Mouse (Mus musculus): ENCODE measurements around the gene Tfrc. TPM values are rescaled to one million over a fixed set of nuclear protein-coding genes. Genes with fewer than 3 reads are reported as not detected.

Tfrc gene
- polyA plus RNA-seq, 1 experiment from 2014 or later: 35.6 TPM

- Histone ChIP-seq H3K9me3 (no peaks in the 10 kb centered on the region), H3K4me1 (peaks cover 40% of the 10 kb centered on the region), H3K9ac (no peak overlapping the region), H3K4me2 (no peak overlapping the region), H3K36me3 (replicated peaks) (no peaks in the 10 kb centered on the region), H3K4me3 (no peak overlapping the region), H3K27ac (no peak overlapping the region), H3K27me3 (replicated peaks) (no peaks in the 10 kb centered on the region)
- 78% methylated on average over 8 of the region's 8 CpGs for WGBS
- ATAC-seq (replicated peaks): no peak
Observed at GRCm38 (mm10) chr16:32656794-32657193, 48.1 kb downstream of the Tfrc start.

GRCm38 (mm10) chr16:32657498-32658250 is 49.0 kb downstream of the Tfrc start:
- H3K9ac ChIP-seq: no peak overlapping the region
- H3K4me3 ChIP-seq: no peak overlapping the region
- ATAC-seq (replicated peaks): no peak
- no peak overlapping the region for H3K27ac ChIP-seq
- no peaks in the 10 kb centered on the region for H3K36me3 ChIP-seq (replicated peaks)
- H3K27me3 ChIP-seq (replicated peaks): no peaks in the 10 kb centered on the region
- H3K9me3 ChIP-seq: no peaks in the 10 kb centered on the region
- peaks cover 44% of the 10 kb centered on the region for H3K4me1 ChIP-seq
- 91% methylated on average over 16 of the region's 16 CpGs for WGBS
- peak overlapping the region; percentile 81; the same call in 1 of the 2 replicates for H3K4me2 ChIP-seq

- Histone ChIP-seq H3K4me1 (peaks cover 47% of the 10 kb centered on the region), H3K27ac (peak overlapping the region; percentile 86), H3K4me2 (peak overlapping the region; percentile 81), H3K36me3 (replicated peaks) (no peaks in the 10 kb centered on the region), H3K4me3 (peak overlapping the region; percentile 51), H3K9ac (peak overlapping the region; percentile 67), H3K9me3 (no peaks in the 10 kb centered on the region), H3K27me3 (replicated peaks) (no peaks in the 10 kb centered on the region)
- ATAC-seq (replicated peaks): peak; percentile 49
- 0% methylated on average over 17 of the region's 21 CpGs for WGBS
Observed at GRCm38 (mm10) chr16:32658743-32659171, 50.0 kb downstream of the Tfrc start.

DNA sequence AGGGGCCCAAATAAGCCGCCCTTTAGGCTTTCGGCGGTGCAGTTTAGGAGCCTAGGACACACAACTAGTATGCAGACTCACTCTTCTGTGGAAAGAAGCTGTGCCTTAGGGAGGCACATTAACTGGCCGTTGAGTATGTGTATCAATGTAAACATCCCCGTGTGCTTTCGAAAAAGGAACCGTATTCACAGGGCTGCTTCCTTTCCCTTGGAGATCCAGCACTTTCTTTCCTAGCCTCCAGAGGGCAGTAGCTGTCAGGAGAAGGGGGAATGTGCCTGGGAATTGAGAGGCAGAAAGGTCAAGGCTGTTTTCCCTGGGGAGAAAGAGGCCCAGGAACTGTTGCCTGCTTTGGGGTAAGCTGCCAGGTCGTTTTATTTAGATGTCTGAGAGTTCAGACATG is 50.7 kb downstream of the Tfrc start:
- Histone ChIP-seq H3K27me3 (replicated peaks) (no peaks in the 10 kb centered on the region), H3K4me1 (peaks cover 47% of the 10 kb centered on the region), H3K4me3 (peak overlapping the region; percentile 51), H3K9ac (peak overlapping the region; percentile 67), H3K9me3 (no peaks in the 10 kb centered on the region), H3K27ac (peak overlapping the region; percentile 86), H3K36me3 (replicated peaks) (no peaks in the 10 kb centered on the region), H3K4me2 (peak overlapping the region; percentile 81)
- ATAC-seq (replicated peaks): peak; percentile 19
- WGBS: 2% methylated on average over 8 of the region's 8 CpGs

DNA sequence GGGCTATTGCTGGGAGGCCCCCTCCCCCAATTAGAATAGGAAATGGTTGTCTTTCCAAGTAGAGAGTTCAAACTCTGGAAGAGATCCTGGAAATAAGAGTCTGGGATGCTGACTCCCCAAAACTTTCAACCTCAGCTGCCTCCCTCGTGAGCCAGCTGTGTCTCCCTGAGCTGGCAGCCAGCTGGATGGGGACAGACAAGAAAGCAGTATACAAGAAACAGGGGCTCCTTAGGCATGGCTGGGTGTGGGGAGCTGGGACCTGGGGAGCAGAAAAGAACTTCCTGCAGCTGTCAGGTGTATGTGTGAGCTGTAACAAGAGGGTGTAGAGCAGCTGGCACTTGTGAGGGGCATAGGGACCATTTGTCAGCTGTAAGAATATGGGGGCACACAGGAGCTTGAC is 51.4 kb downstream of the Tfrc start:
- Histone ChIP-seq H3K36me3 (replicated peaks) (no peaks in the 10 kb centered on the region), H3K9me3 (no peaks in the 10 kb centered on the region), H3K27ac (peak overlapping the region; percentile 86), H3K4me2 (peak overlapping the region; percentile 81; the same call in 1 of the 2 replicates), H3K4me1 (peaks cover 47% of the 10 kb centered on the region), H3K27me3 (replicated peaks) (no peaks in the 10 kb centered on the region), H3K4me3 (no peak overlapping the region), H3K9ac (no peak overlapping the region)
- WGBS: 41% methylated on average over 1 of the region's 1 CpGs
- no peak for ATAC-seq (replicated peaks)

GRCm38 (mm10) chr16:32660557-32661321 is 52.0 kb downstream of the Tfrc start:
- 11% methylated on average over 10 of the region's 10 CpGs for WGBS

DNA sequence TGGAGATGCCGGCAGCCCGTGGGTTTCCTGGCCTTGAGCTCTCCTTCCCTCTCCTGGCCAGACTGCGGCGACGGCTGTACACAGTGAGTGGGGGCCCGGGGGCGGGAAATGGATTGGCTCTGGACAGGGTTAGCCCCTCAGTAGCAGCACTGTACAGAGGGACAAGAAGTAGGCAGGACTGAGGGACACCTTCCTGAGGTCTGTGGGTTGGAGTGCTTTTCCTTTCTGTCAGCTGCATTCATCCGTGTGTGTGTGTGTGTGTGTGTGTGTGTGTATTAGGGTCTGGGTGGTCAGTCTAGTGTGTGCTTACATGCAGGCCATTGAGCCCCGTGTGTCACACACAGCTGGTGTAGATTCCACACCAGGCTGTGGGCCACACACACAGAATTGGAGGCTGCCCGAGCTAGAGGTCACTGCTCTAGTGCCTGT is 52.8 kb downstream of the Tfrc start:
- Histone ChIP-seq H3K4me3 (peak overlapping the region; percentile 4), H3K36me3 (replicated peaks) (no peaks in the 10 kb centered on the region), H3K9ac (peak overlapping the region; percentile 35), H3K9me3 (no peaks in the 10 kb centered on the region), H3K27ac (peak overlapping the region; percentile 86), H3K27me3 (replicated peaks) (no peaks in the 10 kb centered on the region), H3K4me1 (peaks cover 56% of the 10 kb centered on the region), H3K4me2 (peak overlapping the region; percentile 40)
- 43% methylated on average over 10 of the region's 10 CpGs for WGBS
- peak; percentile 18; the same call in 1 of the 2 replicates for ATAC-seq (replicated peaks)

More at GRCm38 (mm10) chr16:32660557-32661321, 52.0 kb downstream of the Tfrc start:
- Histone ChIP-seq H3K9ac (peak overlapping the region; percentile 35), H3K36me3 (replicated peaks) (no peaks in the 10 kb centered on the region), H3K4me1 (peaks cover 49% of the 10 kb centered on the region), H3K4me3 (peak overlapping the region; percentile 4), H3K27me3 (replicated peaks) (no peaks in the 10 kb centered on the region), H3K4me2 (peak overlapping the region; percentile 40), H3K27ac (peak overlapping the region; percentile 86), H3K9me3 (no peaks in the 10 kb centered on the region)
- peak; percentile 63 for ATAC-seq (replicated peaks)

GRCm38 (mm10) chr16:32662372-32662771 is 53.7 kb downstream of the Tfrc start:
- H3K27ac ChIP-seq: peak overlapping the region; percentile 86; the same call in 1 of the 2 replicates
- 82% methylated on average over 7 of the region's 7 CpGs for WGBS
- H3K4me2 ChIP-seq: peak overlapping the region; percentile 40
- no peaks in the 10 kb centered on the region for H3K36me3 ChIP-seq (replicated peaks)
- H3K9me3 ChIP-seq: no peaks in the 10 kb centered on the region
- H3K4me1 ChIP-seq: peaks cover 60% of the 10 kb centered on the region
- no peak for ATAC-seq (replicated peaks)
- no peak overlapping the region for H3K9ac ChIP-seq
- H3K27me3 ChIP-seq (replicated peaks): no peaks in the 10 kb centered on the region
- 0 out of 2 replicates have a peak overlapping the region, but pooled peaks have one; percentile 4 for H3K4me3 ChIP-seq

GRCm38 (mm10) chr16:32663231-32663858 is 54.6 kb downstream of the Tfrc start:
- no peak for ATAC-seq (replicated peaks)
- no peak overlapping the region for H3K4me3 ChIP-seq
- 0 out of 2 replicates have a peak overlapping the region, but pooled peaks have one; percentile 0 for H3K27ac ChIP-seq
- no peaks in the 10 kb centered on the region for H3K27me3 ChIP-seq (replicated peaks)
- 51% methylated on average over 9 of the region's 9 CpGs for WGBS
- H3K9ac ChIP-seq: no peak overlapping the region
- no peaks in the 10 kb centered on the region for H3K36me3 ChIP-seq (replicated peaks)
- H3K4me1 ChIP-seq: peaks cover 58% of the 10 kb centered on the region
- H3K4me2 ChIP-seq: no peak overlapping the region
- no peaks in the 10 kb centered on the region for H3K9me3 ChIP-seq

DNA sequence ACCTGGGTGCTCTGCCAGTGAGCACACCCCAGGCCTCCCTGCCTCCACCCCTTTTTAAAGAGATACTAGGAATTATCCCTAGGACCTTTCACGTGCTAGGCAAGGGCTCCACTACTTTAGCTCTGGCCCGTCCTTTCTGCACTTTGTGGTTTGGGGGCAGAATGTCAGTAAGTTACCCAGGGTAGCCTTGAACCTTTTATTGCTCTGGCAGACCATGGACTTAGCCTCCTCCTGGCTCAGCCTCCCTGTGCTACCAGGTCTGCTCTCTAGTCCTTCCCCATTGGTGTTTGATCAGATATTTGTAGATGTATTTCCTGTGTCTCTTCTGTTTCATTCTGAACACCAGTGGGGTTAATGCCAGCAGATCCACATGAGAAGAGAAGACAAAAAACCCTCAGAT is 55.5 kb downstream of the Tfrc start:
- no peaks in the 10 kb centered on the region for H3K27me3 ChIP-seq (replicated peaks)
- no peaks in the 10 kb centered on the region for H3K36me3 ChIP-seq (replicated peaks)
- H3K4me1 ChIP-seq: peaks cover 51% of the 10 kb centered on the region
- no peak overlapping the region for H3K4me3 ChIP-seq
- 87% methylated on average over 2 of the region's 2 CpGs for WGBS
- H3K9me3 ChIP-seq: no peaks in the 10 kb centered on the region
- ATAC-seq (replicated peaks): no peak
- no peak overlapping the region for H3K4me2 ChIP-seq
- no peak overlapping the region for H3K9ac ChIP-seq
- H3K27ac ChIP-seq: no peak overlapping the region

DNA sequence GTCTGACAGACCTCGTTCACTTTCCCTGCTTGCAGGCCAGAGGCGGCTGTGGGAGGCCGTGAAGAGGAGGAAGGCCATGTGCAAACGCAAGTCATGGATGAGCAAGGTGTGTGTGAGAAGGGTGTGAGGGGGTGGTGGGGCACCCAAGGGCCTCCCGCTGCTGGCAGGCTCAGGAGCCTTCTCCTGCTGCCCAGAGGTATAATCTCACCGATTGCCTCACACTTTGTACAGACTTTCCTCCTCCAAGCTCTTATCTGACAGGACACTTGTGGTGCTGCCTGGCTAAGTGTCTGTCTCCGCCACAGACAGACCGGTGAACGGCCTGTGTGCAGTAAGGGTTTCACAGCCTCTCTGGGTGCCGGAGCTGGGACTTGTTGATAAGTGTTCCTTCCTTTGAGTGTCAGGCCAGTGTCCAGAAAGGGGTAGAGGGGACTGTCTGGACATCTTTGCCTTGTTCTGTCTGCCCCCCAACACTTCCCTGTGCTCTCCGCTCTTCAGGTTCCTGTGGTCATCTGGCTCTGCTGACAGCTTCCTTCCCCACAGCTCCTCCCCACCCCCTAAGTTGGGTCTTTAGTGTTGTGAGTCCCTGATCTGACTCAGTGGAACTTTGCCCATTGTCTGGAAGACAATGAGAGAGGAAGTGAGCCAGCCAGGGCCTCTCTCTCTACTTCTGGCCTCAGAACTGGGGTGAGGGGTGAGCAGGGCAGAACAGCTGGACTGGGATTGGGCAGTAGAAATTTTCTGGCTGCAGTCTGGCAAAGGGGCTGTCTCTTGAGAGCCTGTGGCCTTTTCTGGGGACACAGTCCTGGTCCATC is 57.3 kb downstream of the Tfrc start:
- no peak overlapping the region for H3K9ac ChIP-seq
- peak overlapping the region; percentile 20; the same call in 1 of the 2 replicates for H3K27ac ChIP-seq
- no peaks in the 10 kb centered on the region for H3K9me3 ChIP-seq
- H3K4me1 ChIP-seq: peaks cover 32% of the 10 kb centered on the region
- peaks cover 7% of the 10 kb centered on the region; the same call in 1 of the 2 replicates for H3K36me3 ChIP-seq (replicated peaks)
- no peak for ATAC-seq (replicated peaks)
- H3K4me3 ChIP-seq: no peak overlapping the region
- H3K4me2 ChIP-seq: no peak overlapping the region
- WGBS: 45% methylated on average over 11 of the region's 11 CpGs
- H3K27me3 ChIP-seq (replicated peaks): no peaks in the 10 kb centered on the region
